Comparison of ENCODE assay signal across 19 mouse cellular contexts in the genomic region with DNA sequence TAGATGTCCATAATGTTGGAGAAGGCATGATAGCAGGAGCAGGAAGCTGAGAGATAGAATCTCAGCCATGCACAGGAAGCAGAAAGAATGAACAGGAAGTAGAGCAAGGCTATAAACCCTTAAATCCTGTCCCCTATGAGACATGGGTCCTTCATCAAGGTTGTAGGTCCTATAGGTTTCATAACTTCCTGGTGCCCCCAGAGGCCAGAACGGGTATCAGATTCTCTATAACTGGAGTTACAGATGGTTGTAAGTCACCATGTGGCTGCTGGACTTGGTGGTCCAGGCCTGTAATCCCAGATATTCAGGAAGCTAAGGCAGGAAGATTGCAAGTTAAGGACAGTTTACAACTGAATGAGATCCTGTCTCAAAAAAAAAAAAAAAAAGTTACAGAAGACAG. TPM values are rescaled to one million over a fixed set of nuclear protein-coding genes. Genes with fewer than 3 reads are reported as not detected.
A peak's percentile ranks its signal among the peaks of the same experiment; 100 is the strongest.
DNase-seq lines count a peak whose midpoint lies in the region; ATAC-seq and TF ChIP-seq lines count a peak whose summit lies in the region.
"Had no signal": no experiment of that assay in that cellular context is flagged by ENCODE, and none has a peak within 500 bp of the region (broad histone marks: within the 10 kb centered on the region; RNA-seq: fewer than 3 reads in every experiment).

No protein-coding gene starts in this region.

- H3K9ac ChIP-seq in heart, adult 2 months (ENCODE audit: low read depth, low read length): no peak overlapping the region
- no peak overlapping the region for H3K9ac ChIP-seq in stomach, postnatal 0 days (ENCODE audit: low read length)
- no peak overlapping the region for H3K9ac ChIP-seq in neural tube, embryonic 15.5 days (replicated peaks)
- no peak overlapping the region for H3K9ac ChIP-seq in forebrain, embryonic 14.5 days (ENCODE audit: low read length)
- H3K9ac ChIP-seq: forebrain, embryonic 12.5 days; hindbrain, embryonic 12.5 days; midbrain, embryonic 15.5 days had no signal

- H3K9me3 ChIP-seq in stomach, postnatal 0 days (ENCODE audit: control insufficient read depth, low read length): no peaks in the 10 kb centered on the region
- H3K9me3 ChIP-seq in neural tube, embryonic 15.5 days (replicated peaks): no peaks in the 10 kb centered on the region
- H3K9me3 ChIP-seq in forebrain, embryonic 14.5 days (replicated peaks; ENCODE audit: control insufficient read depth, low read length): no peaks in the 10 kb centered on the region
- H3K9me3 ChIP-seq: forebrain, embryonic 12.5 days; hindbrain, embryonic 12.5 days; midbrain, embryonic 15.5 days had no signal

- WGBS in heart, adult 2 months: 42% methylated on average over 1 of the region's 1 CpGs
- 53% methylated on average over 1 of the region's 1 CpGs for WGBS in thymus, adult 2 months
- 54% methylated on average over 1 of the region's 1 CpGs for WGBS in stomach, postnatal 0 days
- WGBS in neural tube, embryonic 15.5 days: 66% methylated on average over 1 of the region's 1 CpGs
- 64% methylated on average over 1 of the region's 1 CpGs for WGBS in forebrain, embryonic 14.5 days

- H3K4me3 ChIP-seq in heart, adult 2 months: no peak overlapping the region
- no peak overlapping the region for H3K4me3 ChIP-seq in thymus, adult 2 months (ENCODE audit: control insufficient read depth, insufficient read depth, low read length)
- H3K4me3 ChIP-seq in stomach, postnatal 0 days (ENCODE audit: low read depth, low read length): no peak overlapping the region
- H3K4me3 ChIP-seq in neural tube, embryonic 15.5 days (replicated peaks): no peak overlapping the region
- H3K4me3 ChIP-seq in forebrain, embryonic 14.5 days (ENCODE audit: low read depth, low read length): no peak overlapping the region
- H3K4me3 ChIP-seq: forebrain, embryonic 12.5 days; hindbrain, embryonic 12.5 days; midbrain, embryonic 15.5 days had no signal

- peak; percentile 27 to 45; a peak in 2 of 4 replicates for ATAC-seq in hematopoietic stem cell, adult 5-6 weeks (replicated peaks in 1 of 2; ENCODE audit: insufficient read depth in 1 of 2, low FRiP score in 2 of 2, low TSS enrichment in 1 of 2, low read depth in 1 of 2, poor library complexity in 2 of 2, severe bottlenecking in 2 of 2)
- ATAC-seq in stomach, postnatal 0 days (ENCODE audit: low FRiP score, low TSS enrichment): no peak
- no peak for ATAC-seq in neural tube, embryonic 15.5 days (ENCODE audit: low FRiP score)
- ATAC-seq in forebrain, embryonic 14.5 days: no peak
- ATAC-seq: midbrain, embryonic 15.5 days had no signal

- TF ChIP-seq EP300 in heart, adult 2 months (IDR thresholded peaks at IDR 0.05; ENCODE audit: insufficient read depth, low read depth, low read length): no peak
- TF ChIP-seq EP300 in stomach, postnatal 0 days (optimal IDR thresholded peaks at IDR 0.05): no peak

- no peak overlapping the region for H3K4me2 ChIP-seq in stomach, postnatal 0 days (replicated peaks; ENCODE audit: low read depth)
- no peak overlapping the region for H3K4me2 ChIP-seq in neural tube, embryonic 15.5 days
- no peak overlapping the region for H3K4me2 ChIP-seq in forebrain, embryonic 14.5 days (ENCODE audit: low read length)
- H3K4me2 ChIP-seq: forebrain, embryonic 12.5 days; hindbrain, embryonic 12.5 days; midbrain, embryonic 15.5 days had no signal

- H3K36me3 ChIP-seq in heart, adult 2 months (ENCODE audit: control insufficient read depth, insufficient read depth, low read length): no peaks in the 10 kb centered on the region
- no peaks in the 10 kb centered on the region for H3K36me3 ChIP-seq in thymus, adult 2 months (ENCODE audit: control insufficient read depth, insufficient read depth, low read length)
- H3K36me3 ChIP-seq in stomach, postnatal 0 days (ENCODE audit: control insufficient read depth, insufficient read depth, low read length): no peaks in the 10 kb centered on the region
- H3K36me3 ChIP-seq in neural tube, embryonic 15.5 days: no peaks in the 10 kb centered on the region
- no peaks in the 10 kb centered on the region for H3K36me3 ChIP-seq in forebrain, embryonic 14.5 days (ENCODE audit: control insufficient read depth, insufficient read depth, low read length)
- H3K36me3 ChIP-seq: forebrain, embryonic 12.5 days; hindbrain, embryonic 12.5 days; midbrain, embryonic 15.5 days had no signal

- peak; percentile 41 for TF ChIP-seq CTCF in heart, adult 2 months (IDR thresholded peaks at IDR 0.05)
- no peak for TF ChIP-seq CTCF in thymus, adult 2 months (IDR thresholded peaks at IDR 0.05; ENCODE audit: borderline replicate concordance, control insufficient read depth, extremely low read depth, insufficient read depth, low read length, poor library complexity)
- peak; percentile 20; the same call in 1 of the 2 replicates for TF ChIP-seq CTCF in stomach, postnatal 0 days (IDR thresholded peaks at IDR 0.05; ENCODE audit: low read depth)

- TF ChIP-seq POLR2A in heart, adult 2 months (IDR thresholded peaks at IDR 0.05; ENCODE audit: insufficient read depth, low read depth, low read length): no peak
- no peak for TF ChIP-seq POLR2A in thymus, adult 2 months (IDR thresholded peaks at IDR 0.05; ENCODE audit: control insufficient read depth, extremely low read depth, insufficient read depth, low read length, poor library complexity)

- H3K79me2 ChIP-seq in heart, adult 2 months (replicated peaks; ENCODE audit: control insufficient read depth, insufficient read depth, low read length): no peaks in the 10 kb centered on the region

- DNase-seq in heart, adult 2 months: no peak
- no peak for DNase-seq in heart, adult 11 months
- DNase-seq in thymus, postnatal 14 days: peak; percentile 5
- no peak for DNase-seq in thymus, adult 2 months
- no peak for DNase-seq in stomach, postnatal 0 days (ENCODE audit: low spot score)
- no peak for DNase-seq in forebrain, embryonic 14.5 days (ENCODE audit: low spot score)
- DNase-seq: cerebellum, adult 8-10 months; gastrocnemius, postnatal 14 days; kidney, adult 11 months; liver; lung, postnatal 10 days; retina, postnatal 1 day; thymus, adult 18-20 months had no signal

- intact Hi-C loops in heart, adult 2 months (cut with DNase I): no loop called here

- no peaks in the 10 kb centered on the region for H3K27me3 ChIP-seq in heart, adult 2 months (ENCODE audit: control insufficient read depth, insufficient read depth, low read length)
- no peaks in the 10 kb centered on the region for H3K27me3 ChIP-seq in thymus, adult 2 months (ENCODE audit: control insufficient read depth, insufficient read depth, low read length)
- H3K27me3 ChIP-seq in stomach, postnatal 0 days (ENCODE audit: control insufficient read depth, insufficient read depth, low read length): no peaks in the 10 kb centered on the region
- H3K27me3 ChIP-seq in neural tube, embryonic 15.5 days (replicated peaks): no peaks in the 10 kb centered on the region
- no peaks in the 10 kb centered on the region for H3K27me3 ChIP-seq in forebrain, embryonic 14.5 days (replicated peaks; ENCODE audit: control insufficient read depth, insufficient read depth, low read length)
- H3K27me3 ChIP-seq: hindbrain, embryonic 12.5 days; midbrain, embryonic 15.5 days had no signal

- H3K27ac ChIP-seq in heart, adult 2 months: no peak overlapping the region
- no peak overlapping the region for H3K27ac ChIP-seq in thymus, adult 2 months (ENCODE audit: control insufficient read depth, insufficient read depth, low read length)
- H3K27ac ChIP-seq in stomach, postnatal 0 days (replicated peaks): no peak overlapping the region
- no peak overlapping the region for H3K27ac ChIP-seq in neural tube, embryonic 15.5 days (replicated peaks)
- no peak overlapping the region for H3K27ac ChIP-seq in forebrain, embryonic 14.5 days (ENCODE audit: low read depth, low read length)
- H3K27ac ChIP-seq: forebrain, embryonic 12.5 days; hindbrain, embryonic 12.5 days; midbrain, embryonic 15.5 days had no signal

- no peaks in the 10 kb centered on the region for H3K4me1 ChIP-seq in heart, adult 2 months (ENCODE audit: control insufficient read depth, insufficient read depth, low read length)
- no peaks in the 10 kb centered on the region for H3K4me1 ChIP-seq in thymus, adult 2 months (replicated peaks; ENCODE audit: control insufficient read depth, insufficient read depth, low read length)
- no peaks in the 10 kb centered on the region for H3K4me1 ChIP-seq in stomach, postnatal 0 days (replicated peaks; ENCODE audit: control insufficient read depth, insufficient read depth)
- peaks cover 6% of the 10 kb centered on the region; the same call in 1 of the 2 replicates for H3K4me1 ChIP-seq in neural tube, embryonic 15.5 days
- H3K4me1 ChIP-seq in forebrain, embryonic 14.5 days (ENCODE audit: control insufficient read depth, insufficient read depth, low read length): no peaks in the 10 kb centered on the region
- H3K4me1 ChIP-seq: forebrain, embryonic 12.5 days; hindbrain, embryonic 12.5 days; midbrain, embryonic 15.5 days had no signal

RNA-seq across cellular contexts. Expression of a gene that starts 8.5 kb away (rescaled TPM):
- total RNA-seq in heart, adult 2 months (2021): 10 to 100 TPM; 29.9 to 33.0 TPM
- 11.4 and 21.2 TPM in 2 replicates for polyA plus RNA-seq in heart, adult 2 months (2012; rRNA removed)
- 5.2 and 5.6 TPM in 2 replicates for polyA plus RNA-seq in thymus, adult 2 months (2012; rRNA removed)
- 5.2 and 5.5 TPM in 2 replicates for total RNA-seq in hematopoietic stem cell, adult 5-6 weeks (2017)
- 4.3 and 5.6 TPM in 2 replicates for polyA plus RNA-seq in stomach, postnatal 0 days (2015; fragmentation: Nextera tagmentation; extraction: Ambion mirVana)
- 26.5 and 31.7 TPM in 2 replicates for polyA plus RNA-seq in neural tube, embryonic 15.5 days (2015; fragmentation: Nextera tagmentation; extraction: Ambion mirVana)
- polyA plus RNA-seq in forebrain, embryonic 14.5 days (2014; fragmentation: Nextera tagmentation; extraction: Ambion mirVana): 25.7 and 32.2 TPM in 2 replicates
- total RNA-seq: MEL had no signal

Comparison
In these comparisons a context has a peak if more than half of its experiments do, and no peak if none do; other contexts are left out.
1. ATAC-seq: peak in hematopoietic stem cell, adult 5-6 weeks (2 of 2); none in stomach, postnatal 0 days (single experiment), neural tube, embryonic 15.5 days (single experiment) and forebrain, embryonic 14.5 days (single experiment).